Mouse (Mus musculus) lung, embryonic 14.5 days (tissue): ENCODE measurements around the gene Fyn. TPM values are rescaled to one million over a fixed set of nuclear protein-coding genes. Genes with fewer than 3 reads are reported as not detected.

ENCODE experiments used
- ATAC-seq: fragments of 200-750 bp; cut with Nextera tagmentation; 2 replicates; pipeline ENCODE4 v1.8.0; 2017; ENCODE audit warnings: mild to moderate bottlenecking, moderate TSS enrichment, moderate library complexity; ENCODE audit not compliant: insufficient read depth
- DNase-seq: peaks from one replicate; pipeline ENCODE4 v3.0.0-alpha.2; 2015
- H3K27ac ChIP-seq: fragments of 300-500 bp; sonication (generic); 2 replicates; pipeline ENCODE4 v1.5.1; 2014; ENCODE audit warnings: low read depth, mild to moderate bottlenecking, moderate library complexity
- H3K27me3 ChIP-seq: fragments of 300-500 bp; sonication (generic); 2 replicates; pipeline ENCODE4 v1.6.1; 2014; ENCODE audit warnings: low read length, control low read depth; ENCODE audit not compliant: insufficient read depth
- H3K36me3 ChIP-seq: fragments of 300-500 bp; sonication (generic); 2 replicates; pipeline ENCODE4 v1.6.1; 2014; ENCODE audit warnings: control low read depth; ENCODE audit not compliant: insufficient read depth
- H3K4me1 ChIP-seq: fragments of 300-500 bp; sonication (generic); 2 replicates; pipeline ENCODE4 v1.6.1; 2014; ENCODE audit warnings: antibody characterized with exemption, control low read depth; ENCODE audit not compliant: insufficient read depth
- H3K4me2 ChIP-seq: fragments of 300-500 bp; sonication (generic); 2 replicates; pipeline ENCODE4 v1.6.1; 2014; ENCODE audit warnings: mild to moderate bottlenecking
- H3K4me3 ChIP-seq: fragments of 300-500 bp; sonication (generic); 2 replicates; pipeline ENCODE4 v1.5.1; 2014; ENCODE audit warnings: low read depth, low read length
- H3K9ac ChIP-seq: fragments of 300-500 bp; sonication (generic); 2 replicates; pipeline ENCODE4 v1.6.1; 2014
- H3K9me3 ChIP-seq: fragments of 300-500 bp; sonication (generic); 2 replicates; pipeline ENCODE4 v1.6.1; 2016; ENCODE audit warnings: low read depth, low read length, control low read depth
- CTCF ChIP-seq: IDR thresholded peaks from 2 replicates; pipeline ENCODE4 v1.5.1; 2016; ENCODE audit warnings: antibody characterized with exemption, low read depth
- WGBS: fragments of 180-500 bp; shearing (Covaris S2); extraction: QIAGEN DNeasy Blood & Tissue Kit; methylation state at CpG from one replicate; pipeline ENCODE4 v1.1.7; 2014; 5-methylcytosine and 5-hydroxymethylcytosine counted together
- polyA plus RNA-seq: library from polyadenylated mRNA; unstranded; fragments of >200 nt; fragmentation: Nextera tagmentation; extraction: Ambion mirVana; gene quantifications from 2 replicates; pipeline ENCODE4 v1.2.1, GENCODE M21; 2014

Fyn gene
- polyA plus RNA-seq, 1 experiment from 2014 or later, result 30.3 TPM

GRCm38 (mm10) chr10:39514916-39515315, 146.3 kb downstream of the Fyn start:
- no peak for TF ChIP-seq CTCF
- H3K9ac ChIP-seq, result no peak overlapping the region
- H3K27me3 ChIP-seq, result no peaks in the 10 kb centered on the region
- WGBS, result 93% methylated on average over 8 of the region's 8 CpGs
- no peak for ATAC-seq
- DNase-seq, result no peak
- no peaks in the 10 kb centered on the region; the same call in 1 of the 2 replicates for H3K4me1 ChIP-seq
- H3K9me3 ChIP-seq, result no peaks in the 10 kb centered on the region
- H3K27ac ChIP-seq, result no peak overlapping the region
- H3K36me3 ChIP-seq, result peaks cover 15% of the 10 kb centered on the region; the same call in 1 of the 2 replicates
- no peak overlapping the region for H3K4me3 ChIP-seq
- H3K4me2 ChIP-seq, result no peak overlapping the region

- 81% methylated on average over 6 of the region's 6 CpGs for WGBS
Measured at GRCm38 (mm10) chr10:39516541-39517133, 148.0 kb downstream of the Fyn start.

GRCm38 (mm10) chr10:39517375-39517774, 148.7 kb downstream of the Fyn start:
- DNase-seq (no peak), ATAC-seq (no peak)
- no peak overlapping the region for H3K9ac ChIP-seq
- no peaks in the 10 kb centered on the region for H3K9me3 ChIP-seq
- H3K27me3 ChIP-seq, result no peaks in the 10 kb centered on the region
- H3K27ac ChIP-seq, result no peak overlapping the region
- H3K4me1 ChIP-seq, result peaks cover 3% of the 10 kb centered on the region; the same call in 1 of the 2 replicates
- H3K36me3 ChIP-seq, result peaks cover 15% of the 10 kb centered on the region; the same call in 1 of the 2 replicates
- H3K4me2 ChIP-seq, result no peak overlapping the region
- WGBS, result 43% methylated on average over 9 of the region's 9 CpGs
- TF ChIP-seq CTCF, result no peak
- no peak overlapping the region for H3K4me3 ChIP-seq

More at GRCm38 (mm10) chr10:39516541-39517133, 148.0 kb downstream of the Fyn start:
- Histone ChIP-seq H3K27me3 (no peaks in the 10 kb centered on the region), H3K36me3 (peaks cover 15% of the 10 kb centered on the region; the same call in 1 of the 2 replicates), H3K4me1 (no peaks in the 10 kb centered on the region; the same call in 1 of the 2 replicates), H3K4me2 (no peak overlapping the region), H3K9ac (no peak overlapping the region), H3K4me3 (no peak overlapping the region), H3K27ac (no peak overlapping the region), H3K9me3 (no peaks in the 10 kb centered on the region)
- DNase-seq (no peak), ATAC-seq (no peak)
- TF ChIP-seq CTCF, result no peak

DNA sequence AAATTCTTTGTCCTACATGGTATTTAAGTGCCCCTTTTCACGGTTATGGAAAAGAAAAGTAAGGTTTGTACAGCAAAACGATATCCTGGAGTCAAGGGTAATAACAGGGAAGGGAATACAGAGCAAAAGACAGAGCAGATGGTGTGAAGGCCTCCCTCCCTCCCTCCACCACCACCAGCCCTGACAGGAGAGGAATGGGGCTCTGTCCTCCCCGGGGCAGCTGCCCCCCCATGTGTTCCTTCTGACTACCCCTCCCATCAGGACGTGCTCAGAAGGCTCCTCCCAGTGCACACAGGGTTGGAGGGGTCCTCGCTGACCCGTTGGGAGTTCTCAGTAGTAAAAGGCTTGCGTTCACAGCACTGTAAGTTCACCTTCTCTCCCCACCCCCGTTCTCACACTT, 149.6 kb downstream of the Fyn start:
- ATAC-seq (no peak), DNase-seq (no peak)
- peaks cover 16% of the 10 kb centered on the region; the same call in 1 of the 2 replicates for H3K36me3 ChIP-seq
- no peak overlapping the region for H3K4me3 ChIP-seq
- no peaks in the 10 kb centered on the region for H3K9me3 ChIP-seq
- TF ChIP-seq CTCF, result no peak
- 49% methylated on average over 8 of the region's 8 CpGs for WGBS
- H3K4me2 ChIP-seq, result no peak overlapping the region
- H3K9ac ChIP-seq, result no peak overlapping the region
- no peaks in the 10 kb centered on the region for H3K27me3 ChIP-seq
- 0 out of 2 replicates have a peak, but pooled peaks cover 3% of the 10 kb centered on the region for H3K4me1 ChIP-seq
- no peak overlapping the region for H3K27ac ChIP-seq

DNA sequence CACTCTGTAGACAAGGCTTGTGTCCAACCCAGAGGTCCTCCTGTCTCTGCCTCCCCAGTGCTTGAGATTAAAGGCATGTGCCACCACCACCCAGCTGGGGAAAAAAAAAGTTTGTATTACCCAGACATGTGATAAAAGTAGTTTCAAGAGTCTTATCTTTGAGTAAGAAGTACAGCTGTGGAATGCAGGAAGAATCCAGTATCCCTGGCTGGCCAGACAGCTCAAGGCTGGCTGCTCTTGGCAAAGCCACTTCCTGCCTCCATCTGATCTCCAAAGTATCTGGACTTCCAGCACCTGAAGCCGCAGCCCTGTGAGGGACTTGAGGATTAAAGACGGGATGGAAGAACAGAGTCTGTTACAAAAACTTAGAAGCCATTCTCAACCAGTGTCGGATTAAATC, 150.2 kb downstream of the Fyn start:
- Histone ChIP-seq H3K36me3 (peaks cover 14% of the 10 kb centered on the region; the same call in 1 of the 2 replicates), H3K9ac (no peak overlapping the region), H3K4me3 (no peak overlapping the region), H3K27ac (peak overlapping the region; percentile 47; the same call in 1 of the 2 replicates), H3K4me2 (no peak overlapping the region), H3K27me3 (no peaks in the 10 kb centered on the region), H3K9me3 (no peaks in the 10 kb centered on the region), H3K4me1 (0 out of 2 replicates have a peak, but pooled peaks cover 3% of the 10 kb centered on the region)
- peak; percentile 28; the same call in 1 of the 2 replicates for ATAC-seq
- WGBS, result 47% methylated on average over 3 of the region's 3 CpGs
- TF ChIP-seq CTCF, result no peak
- DNase-seq, result peak; percentile 63

DNA sequence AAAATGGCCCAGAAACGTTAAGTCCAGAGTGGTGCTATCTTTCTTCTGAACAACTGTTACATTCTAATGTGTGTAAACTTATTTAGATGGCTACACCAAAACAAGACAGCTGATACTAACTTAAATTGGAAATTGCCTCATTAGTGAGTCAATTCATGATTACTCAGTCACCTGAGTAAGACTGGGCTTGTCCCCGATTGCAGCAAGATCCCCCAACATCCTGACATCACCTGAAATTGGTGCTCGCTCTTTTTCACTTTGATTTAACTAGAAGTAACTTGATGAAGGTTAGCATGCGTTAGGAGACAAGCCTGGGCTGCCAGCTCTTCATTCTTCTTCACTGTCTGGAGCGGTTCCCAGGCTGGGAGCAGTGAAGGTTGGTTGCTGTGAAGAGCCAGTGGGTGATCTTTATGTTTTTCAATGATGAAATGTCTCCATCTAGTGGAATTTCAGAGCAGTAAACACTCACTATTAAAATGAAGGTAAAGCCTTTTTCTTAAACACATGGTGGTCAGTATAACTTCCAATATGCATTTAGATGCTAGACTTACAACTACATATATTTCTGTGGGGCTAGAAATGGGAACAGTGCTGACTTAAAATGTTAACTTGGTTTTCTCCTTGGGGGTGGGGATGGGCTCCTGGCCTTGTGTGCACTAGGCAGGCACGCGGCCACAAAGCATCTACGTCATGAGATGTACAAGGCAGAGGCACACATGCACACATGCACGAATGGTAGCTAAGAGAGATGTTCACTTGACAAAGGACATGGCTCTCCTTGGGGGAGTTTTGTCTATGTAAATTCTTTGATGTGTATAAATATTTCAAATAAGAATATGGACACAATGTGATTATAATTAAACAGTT, 151.7 kb downstream of the Fyn start:
- H3K9ac ChIP-seq, result no peak overlapping the region
- ATAC-seq (peak; percentile 70), DNase-seq (peak; percentile 91)
- peak; percentile 78 for TF ChIP-seq CTCF
- H3K27me3 ChIP-seq, result no peaks in the 10 kb centered on the region
- H3K4me3 ChIP-seq, result no peak overlapping the region
- peaks cover 21% of the 10 kb centered on the region; the same call in 1 of the 2 replicates for H3K36me3 ChIP-seq
- 0 out of 2 replicates have a peak, but pooled peaks cover 3% of the 10 kb centered on the region for H3K4me1 ChIP-seq
- 51% methylated on average over 9 of the region's 9 CpGs for WGBS
- no peak overlapping the region for H3K4me2 ChIP-seq
- H3K9me3 ChIP-seq, result no peaks in the 10 kb centered on the region
- H3K27ac ChIP-seq, result peak overlapping the region; percentile 18; the same call in 1 of the 2 replicates

DNA sequence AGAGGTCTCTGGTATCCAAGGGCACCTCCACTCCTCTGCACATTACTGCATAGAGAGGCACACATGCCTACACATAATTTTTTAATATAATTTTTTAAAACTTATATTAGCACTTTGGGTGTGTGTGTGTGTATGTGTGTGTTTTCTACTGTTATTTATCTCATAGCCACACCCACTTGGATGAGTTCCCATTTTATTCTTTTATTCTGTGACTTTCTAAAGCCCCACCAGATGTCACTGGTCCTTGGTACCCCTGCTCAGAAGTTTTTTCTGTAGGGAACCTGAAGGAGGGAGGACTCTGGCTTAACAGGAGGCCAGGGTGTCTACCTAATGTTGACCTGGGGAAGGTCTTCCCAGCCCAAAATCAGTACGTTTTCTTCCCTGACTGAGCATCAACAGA, 152.7 kb downstream of the Fyn start:
- no peaks in the 10 kb centered on the region for H3K9me3 ChIP-seq
- H3K4me1 ChIP-seq, result 0 out of 2 replicates have a peak, but pooled peaks cover 3% of the 10 kb centered on the region
- peaks cover 20% of the 10 kb centered on the region; the same call in 1 of the 2 replicates for H3K36me3 ChIP-seq
- no peaks in the 10 kb centered on the region for H3K27me3 ChIP-seq
- 37% methylated on average over 1 of the region's 1 CpGs for WGBS
- no peak overlapping the region for H3K4me2 ChIP-seq
- peak overlapping the region; percentile 36; the same call in 1 of the 2 replicates for H3K27ac ChIP-seq
- ATAC-seq (no peak), DNase-seq (peak; percentile 66)
- H3K9ac ChIP-seq, result no peak overlapping the region
- no peak overlapping the region for H3K4me3 ChIP-seq
- no peak for TF ChIP-seq CTCF
